Mouse (Mus musculus) thymus, adult 2 months (tissue): ENCODE data around the gene Rusc1. TPM values are rescaled to one million over a fixed set of nuclear protein-coding genes. Genes with fewer than 3 reads are reported as not detected.

Source experiments
- DNase-seq: peaks from one replicate; pipeline ENCODE4 v3.0.0; 2021
- H3K27ac ChIP-seq: fragments of 200-500 bp; 2 replicates; pipeline ENCODE4 v1.5.1; 2012; ENCODE audit warnings: low read length, control low read depth; ENCODE audit not compliant: control insufficient read depth, insufficient read depth
- H3K27me3 ChIP-seq: fragments of 200-500 bp; 2 replicates; pipeline ENCODE4 v1.6.1; 2012; ENCODE audit warnings: mild to moderate bottlenecking, low read length, moderate library complexity, mixed read lengths; ENCODE audit not compliant: control insufficient read depth, insufficient read depth
- H3K36me3 ChIP-seq: fragments of 200-500 bp; 2 replicates; pipeline ENCODE4 v1.6.1; 2012; ENCODE audit warnings: mild to moderate bottlenecking, low read length, moderate library complexity; ENCODE audit not compliant: control insufficient read depth, insufficient read depth
- H3K4me1 ChIP-seq: fragments of 200-500 bp; replicated peaks from 2 replicates; pipeline ENCODE4 v1.6.1; 2012; ENCODE audit warnings: low read length; ENCODE audit not compliant: control insufficient read depth, insufficient read depth
- H3K4me3 ChIP-seq: fragments of 200-500 bp; 2 replicates; pipeline ENCODE4 v1.5.1; 2012; ENCODE audit warnings: mild to moderate bottlenecking, low read length, control low read depth, moderate library complexity; ENCODE audit not compliant: control insufficient read depth, insufficient read depth
- CTCF ChIP-seq: fragments of 200-500 bp; IDR thresholded peaks from 2 replicates; pipeline ENCODE4 v1.5.1; 2012; ENCODE audit warnings: mild to moderate bottlenecking, control low read depth, low read length, moderate library complexity, borderline replicate concordance; ENCODE audit not compliant: control insufficient read depth, poor library complexity, insufficient read depth; ENCODE audit errors: extremely low read depth
- POLR2A ChIP-seq: fragments of 200-500 bp; IDR thresholded peaks from 2 replicates; pipeline ENCODE4 v1.6.1; 2012; ENCODE audit warnings: mild to moderate bottlenecking, low read length, control low read depth, moderate library complexity; ENCODE audit not compliant: control insufficient read depth, poor library complexity, insufficient read depth; ENCODE audit errors: extremely low read depth
- WGBS: fragments of 180-500 bp; shearing (Covaris S2); methylation state at CpG from one replicate; pipeline ENCODE4 v1.1.7; 2018; 5-methylcytosine and 5-hydroxymethylcytosine counted together
- polyA plus RNA-seq: library from polyadenylated mRNA; depleted of rRNA; stranded (reverse); fragments of >200 nt; gene quantifications from 2 replicates; pipeline ENCODE4 v1.2.3, GENCODE M21; 2012

The Rusc1 gene
- polyA plus RNA-seq, 1 experiment = 50.9 TPM

GRCm38 (mm10) chr3:89094021-89094420 is 910 bp upstream of the Rusc1 start:
- no peak for TF ChIP-seq CTCF
- TF ChIP-seq POLR2A = no peak
- no peaks in the 10 kb centered on the region for H3K36me3 ChIP-seq
- no peak for DNase-seq
- H3K4me1 ChIP-seq = peaks cover 13% of the 10 kb centered on the region
- WGBS = 94% methylated on average over 10 of the region's 10 CpGs
- no peak overlapping the region for H3K27ac ChIP-seq
- no peak overlapping the region for H3K4me3 ChIP-seq
- peaks cover 8% of the 10 kb centered on the region; the same call in 1 of the 2 replicates for H3K27me3 ChIP-seq

- Histone ChIP-seq H3K4me3 (no peak overlapping the region), H3K36me3 (no peaks in the 10 kb centered on the region), H3K27me3 (peaks cover 8% of the 10 kb centered on the region; the same call in 1 of the 2 replicates), H3K4me1 (peaks cover 24% of the 10 kb centered on the region), H3K27ac (no peak overlapping the region)
- WGBS = 45% methylated on average over 11 of the region's 11 CpGs
- no peak for DNase-seq
- no peak for TF ChIP-seq CTCF
- TF ChIP-seq POLR2A = no peak
Measured at GRCm38 (mm10) chr3:89092509-89093090, 511 bp downstream of the Rusc1 start.

GRCm38 (mm10) chr3:89091811-89092508 is 1.2 kb downstream of the Rusc1 start:
- no peaks in the 10 kb centered on the region for H3K36me3 ChIP-seq
- H3K4me3 ChIP-seq = no peak overlapping the region
- H3K27me3 ChIP-seq = peaks cover 8% of the 10 kb centered on the region; the same call in 1 of the 2 replicates

GRCm38 (mm10) chr3:89090694-89091655 is 2.1 kb downstream of the Rusc1 start:
- Histone ChIP-seq H3K27ac (no peak overlapping the region), H3K4me1 (peaks cover 26% of the 10 kb centered on the region), H3K36me3 (no peaks in the 10 kb centered on the region), H3K27me3 (peaks cover 8% of the 10 kb centered on the region; the same call in 1 of the 2 replicates), H3K4me3 (peak overlapping the region; percentile 65)
- 1% methylated on average over 74 of the region's 74 CpGs for WGBS
- peak; percentile 87 for DNase-seq
- TF ChIP-seq CTCF = peak; percentile 92; the same call in 1 of the 2 replicates
- 0 out of 2 replicates have a peak, but pooled peaks have one; percentile 23 for TF ChIP-seq POLR2A

More at GRCm38 (mm10) chr3:89091811-89092508, 1.2 kb downstream of the Rusc1 start:
- peaks cover 26% of the 10 kb centered on the region for H3K4me1 ChIP-seq
- WGBS = 36% methylated on average over 20 of the region's 20 CpGs
- no peak for DNase-seq
- TF ChIP-seq POLR2A = no peak
- no peak for TF ChIP-seq CTCF
- no peak overlapping the region for H3K27ac ChIP-seq

- TF ChIP-seq CTCF (0 out of 2 replicates have a peak, but pooled peaks have one; percentile 9), POLR2A (peak; percentile 57; the same call in 1 of the 2 replicates)
- peak overlapping the region; percentile 65 for H3K4me3 ChIP-seq
- no peak overlapping the region for H3K27ac ChIP-seq
- DNase-seq = peak; percentile 86
- peaks cover 26% of the 10 kb centered on the region for H3K4me1 ChIP-seq
- no peaks in the 10 kb centered on the region for H3K36me3 ChIP-seq
- 1% methylated on average over 40 of the region's 40 CpGs for WGBS
- H3K27me3 ChIP-seq = peaks cover 8% of the 10 kb centered on the region; the same call in 1 of the 2 replicates
Measured at GRCm38 (mm10) chr3:89089882-89090591, 3.1 kb downstream of the Rusc1 start.
